Comparison of ENCODE assay signal across 11 mouse cellular contexts in genomic region chr1:178820556-178821435, GRCm38 (mm10).
DNase-seq lines count a peak whose midpoint lies in the region; ATAC-seq and TF ChIP-seq lines count a peak whose summit lies in the region.
"Had no signal": no experiment of that assay in that cellular context is flagged by ENCODE, and none has a peak within 500 bp of the region (broad histone marks: within the 10 kb centered on the region; RNA-seq: fewer than 3 reads in every experiment).

No protein-coding gene starts in this region.

- no peak overlapping the region for H3K9ac ChIP-seq in kidney, embryonic 16.5 days (replicated peaks; ENCODE audit: low read length)
- no peak overlapping the region for H3K9ac ChIP-seq in forebrain, embryonic 12.5 days
- H3K9ac ChIP-seq in midbrain, postnatal 0 days (replicated peaks; ENCODE audit: low read length, poor library complexity, severe bottlenecking), result no peak overlapping the region

- no peak for TF ChIP-seq CTCF in midbrain, postnatal 0 days (IDR thresholded peaks at IDR 0.05)

- ATAC-seq in kidney, embryonic 16.5 days (ENCODE audit: low FRiP score, low TSS enrichment), result peak; percentile 47
- peak; percentile 94 for ATAC-seq in forebrain, embryonic 12.5 days (ENCODE audit: low FRiP score)
- ATAC-seq in midbrain, postnatal 0 days (ENCODE audit: low FRiP score), result no peak; the same call in 1 of the 2 replicates

- H3K27me3 ChIP-seq in kidney, embryonic 16.5 days (ENCODE audit: insufficient read depth, low read length), result no peaks in the 10 kb centered on the region
- peaks cover 12% of the 10 kb centered on the region; the same call in 1 of the 2 replicates for H3K27me3 ChIP-seq in forebrain, embryonic 12.5 days
- H3K27me3 ChIP-seq in midbrain, postnatal 0 days (ENCODE audit: insufficient read depth, low read length), result no peaks in the 10 kb centered on the region

- no peaks in the 10 kb centered on the region for H3K9me3 ChIP-seq in kidney, embryonic 16.5 days (ENCODE audit: low read length)
- H3K9me3 ChIP-seq in forebrain, embryonic 12.5 days, result no peaks in the 10 kb centered on the region
- H3K9me3 ChIP-seq in midbrain, postnatal 0 days (ENCODE audit: low read length), result no peaks in the 10 kb centered on the region

- H3K36me3 ChIP-seq in kidney, embryonic 16.5 days (ENCODE audit: insufficient read depth, low read length), result no peaks in the 10 kb centered on the region
- no peaks in the 10 kb centered on the region for H3K36me3 ChIP-seq in forebrain, embryonic 12.5 days (replicated peaks)
- H3K36me3 ChIP-seq in midbrain, postnatal 0 days (ENCODE audit: insufficient read depth, low read length), result no peaks in the 10 kb centered on the region

- no peak overlapping the region for H3K4me2 ChIP-seq in kidney, embryonic 16.5 days (replicated peaks; ENCODE audit: low read depth, low read length)
- peak overlapping the region; percentile 31; the same call in 1 of the 2 replicates for H3K4me2 ChIP-seq in forebrain, embryonic 12.5 days
- H3K4me2 ChIP-seq in midbrain, postnatal 0 days (ENCODE audit: low read depth, low read length, poor library complexity, severe bottlenecking), result no peak overlapping the region

- DNase-seq in kidney, postnatal 10 days, result no peak
- DNase-seq in hindlimb bud, embryonic 11.5 days (ENCODE audit: extremely low spot score, low read depth, low spot score), result peak; percentile 72
- peak; percentile 24 for DNase-seq in midbrain, postnatal 0 days (ENCODE audit: low spot score)
- DNase-seq in frontal cortex, postnatal 25 days (ENCODE audit: low spot score in 2 of 2), result no peak
- no peak for DNase-seq in cerebellum, adult 9-11 months
- no peak for DNase-seq in liver
- DNase-seq: heart, postnatal 14 days; thymus, adult 2 months had no signal

- 66% methylated on average over 14 of the region's 14 CpGs for WGBS in kidney, embryonic 16.5 days
- WGBS in forebrain, embryonic 12.5 days, result 44% methylated on average over 14 of the region's 14 CpGs
- WGBS in midbrain, postnatal 0 days, result 68% methylated on average over 14 of the region's 14 CpGs

- H3K4me3 ChIP-seq in kidney, embryonic 16.5 days (ENCODE audit: low read length), result no peak overlapping the region
- H3K4me3 ChIP-seq in forebrain, embryonic 12.5 days (replicated peaks), result no peak overlapping the region
- H3K4me3 ChIP-seq in midbrain, postnatal 0 days (ENCODE audit: low read depth, low read length), result no peak overlapping the region
- H3K4me3 ChIP-seq: myocyte had no signal

- H3K27ac ChIP-seq in kidney, embryonic 16.5 days (ENCODE audit: low read length), result no peak overlapping the region
- H3K27ac ChIP-seq in forebrain, embryonic 12.5 days, result peak overlapping the region; percentile 82; the same call in 1 of the 2 replicates
- H3K27ac ChIP-seq in midbrain, postnatal 0 days (ENCODE audit: low read depth, low read length), result no peak overlapping the region

- H3K4me1 ChIP-seq in kidney, embryonic 16.5 days (ENCODE audit: insufficient read depth, low read length), result peaks cover 12% of the 10 kb centered on the region; the same call in 1 of the 2 replicates
- H3K4me1 ChIP-seq in forebrain, embryonic 12.5 days, result peaks cover 26% of the 10 kb centered on the region
- H3K4me1 ChIP-seq in midbrain, postnatal 0 days (ENCODE audit: insufficient read depth, low read length), result no peaks in the 10 kb centered on the region; the same call in 1 of the 2 replicates

Comparison
In these comparisons a context has a peak if more than half of its experiments do, and no peak if none do; other contexts are left out.
1. DNase-seq: peak in hindlimb bud, embryonic 11.5 days (single experiment) and midbrain, postnatal 0 days (single experiment); none in kidney, postnatal 10 days (single experiment), frontal cortex, postnatal 25 days (0 of 2), cerebellum, adult 9-11 months (single experiment) and liver (single experiment).